ENCODE assay signal across 9 mouse cellular contexts in the genomic region with DNA sequence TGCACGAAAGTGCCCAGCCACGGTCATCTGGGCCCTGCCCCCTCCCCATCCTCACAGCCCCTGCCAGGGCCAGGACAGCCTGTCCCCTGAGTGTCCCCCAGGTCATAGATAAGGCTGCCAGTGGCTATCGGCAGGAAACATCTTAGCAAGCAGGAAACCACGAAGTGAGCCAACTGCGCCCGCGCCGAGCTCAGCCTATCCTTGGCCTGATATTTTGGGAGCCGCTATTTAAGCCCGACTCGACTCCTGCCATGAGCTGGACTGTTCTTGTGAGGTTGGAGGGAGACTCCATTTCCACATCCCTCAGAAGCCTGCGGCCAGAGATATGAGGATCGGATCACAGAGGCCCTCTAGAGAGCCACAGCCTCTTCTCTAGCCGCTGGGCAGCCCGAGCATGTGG. TPM values are rescaled to one million over a fixed set of nuclear protein-coding genes. Genes with fewer than 3 reads are reported as not detected.
A peak's percentile ranks its signal among the peaks of the same experiment; 100 is the strongest.
DNase-seq lines count a peak whose midpoint lies in the region; ATAC-seq and TF ChIP-seq lines count a peak whose summit lies in the region.
"Had no signal": no experiment of that assay in that cellular context is flagged by ENCODE, and none has a peak within 500 bp of the region (broad histone marks: within the 10 kb centered on the region; RNA-seq: fewer than 3 reads in every experiment).

No protein-coding gene starts in this region.

- no peaks in the 10 kb centered on the region for H3K4me1 ChIP-seq in forebrain, postnatal 0 days (ENCODE audit: insufficient read depth)
- H3K4me1 ChIP-seq in forebrain, embryonic 12.5 days = no peaks in the 10 kb centered on the region
- H3K4me1 ChIP-seq in lung, embryonic 15.5 days = no peaks in the 10 kb centered on the region

- intact Hi-C loops in gastrocnemius, postnatal 36 days (cut with DNase I) = no loop called here

- H3K27me3 ChIP-seq in forebrain, postnatal 0 days (ENCODE audit: insufficient read depth, low read length) = no peaks in the 10 kb centered on the region
- H3K27me3 ChIP-seq in forebrain, embryonic 12.5 days = no peaks in the 10 kb centered on the region; the same call in none of the 2 replicates
- no peaks in the 10 kb centered on the region for H3K27me3 ChIP-seq in lung, embryonic 15.5 days

- ATAC-seq in forebrain, postnatal 0 days = no peak
- no peak for ATAC-seq in forebrain, embryonic 12.5 days (ENCODE audit: low FRiP score)
- ATAC-seq in lung, embryonic 15.5 days (ENCODE audit: borderline replicate concordance, extremely low read depth, low FRiP score, low TSS enrichment) = peak; percentile 79; the same call in 1 of the 2 replicates

- H3K36me3 ChIP-seq in forebrain, postnatal 0 days (ENCODE audit: insufficient read depth) = no peaks in the 10 kb centered on the region
- no peaks in the 10 kb centered on the region for H3K36me3 ChIP-seq in forebrain, embryonic 12.5 days (replicated peaks)
- no peaks in the 10 kb centered on the region for H3K36me3 ChIP-seq in lung, embryonic 15.5 days

- H3K27ac ChIP-seq in forebrain, postnatal 0 days (ENCODE audit: low read depth, low read length) = 0 out of 2 replicates have a peak overlapping the region, but pooled peaks have one; percentile 21
- H3K27ac ChIP-seq in forebrain, embryonic 12.5 days = no peak overlapping the region
- H3K27ac ChIP-seq in lung, embryonic 15.5 days = peak overlapping the region; percentile 92

- no peak for TF ChIP-seq CTCF in forebrain, postnatal 0 days (IDR thresholded peaks at IDR 0.05; ENCODE audit: low read depth)

- WGBS in forebrain, postnatal 0 days = 90% methylated on average over 15 of the region's 15 CpGs
- 94% methylated on average over 15 of the region's 15 CpGs for WGBS in forebrain, embryonic 12.5 days
- WGBS in lung, embryonic 15.5 days = 63% methylated on average over 15 of the region's 15 CpGs

- no peaks in the 10 kb centered on the region for H3K9me3 ChIP-seq in forebrain, postnatal 0 days (ENCODE audit: low read length)
- no peaks in the 10 kb centered on the region for H3K9me3 ChIP-seq in forebrain, embryonic 12.5 days
- no peaks in the 10 kb centered on the region for H3K9me3 ChIP-seq in lung, embryonic 15.5 days

- H3K9ac ChIP-seq in forebrain, postnatal 0 days = no peak overlapping the region
- H3K9ac ChIP-seq in forebrain, embryonic 12.5 days = no peak overlapping the region
- no peak overlapping the region for H3K9ac ChIP-seq in lung, embryonic 15.5 days

- DNase-seq in forebrain, postnatal 0 days = no peak
- DNase-seq in adrenal gland, adult 8-10 months = peak; percentile 79
- DNase-seq in gastrocnemius, postnatal 36 days = peak; percentile 55 to 70
- DNase-seq in kidney, adult 18-20 months = peak; percentile 67
- peak; percentile 69 to 82 for DNase-seq in spleen, postnatal 4 days (ENCODE audit: low spot score in 2 of 2)
- no peak for DNase-seq in T-cell, adult 2 months (ENCODE audit: low spot score)

- no peak overlapping the region for H3K4me3 ChIP-seq in forebrain, postnatal 0 days (ENCODE audit: low read depth, low read length)
- no peak overlapping the region for H3K4me3 ChIP-seq in forebrain, embryonic 12.5 days (replicated peaks)
- H3K4me3 ChIP-seq in lung, embryonic 15.5 days = no peak overlapping the region

- H3K4me2 ChIP-seq in forebrain, postnatal 0 days (ENCODE audit: low read depth) = no peak overlapping the region
- H3K4me2 ChIP-seq in forebrain, embryonic 12.5 days = no peak overlapping the region
- H3K4me2 ChIP-seq in lung, embryonic 15.5 days = no peak overlapping the region

RNA-seq across cellular contexts. Expression of a gene that starts 28.5 kb away (rescaled TPM):
- 74.8 and 76.2 TPM in 2 replicates for total RNA-seq in forebrain, postnatal 0 days (2014; rRNA removed)
- 225 and 243 TPM in 2 replicates for polyA plus RNA-seq in forebrain, postnatal 0 days (2015; fragmentation: Nextera tagmentation; extraction: Ambion mirVana)
- polyA plus RNA-seq in forebrain, embryonic 12.5 days (2016; fragmentation: Nextera tagmentation; extraction: Ambion mirVana) = 193 and 196 TPM in 2 replicates
- total RNA-seq in adrenal gland, adult 8-10 months (2022) = 10 to 100 TPM; 51.1 to 67.6 (median 57.4) TPM
- 10 to 100 TPM; 21.4 to 22.4 TPM for total RNA-seq in gastrocnemius, postnatal 36 days (2021)
- polyA plus RNA-seq in lung, embryonic 15.5 days (2015; fragmentation: Nextera tagmentation; extraction: Ambion mirVana) = 103 and 106 TPM in 2 replicates

RNA-seq across cellular contexts. Expression of a gene that starts 36.7 kb away (rescaled TPM):
- total RNA-seq in forebrain, postnatal 0 days (2014; rRNA removed) = 4.5 and 4.7 TPM in 2 replicates
- 14.9 and 15.4 TPM in 2 replicates for polyA plus RNA-seq in forebrain, postnatal 0 days (2015; fragmentation: Nextera tagmentation; extraction: Ambion mirVana)
- 34.4 and 36.6 TPM in 2 replicates for polyA plus RNA-seq in forebrain, embryonic 12.5 days (2016; fragmentation: Nextera tagmentation; extraction: Ambion mirVana)
- total RNA-seq in adrenal gland, adult 8-10 months (2022) = 1 to 10 TPM; 4.5 to 9.5 (median 7.9) TPM
- total RNA-seq in gastrocnemius, postnatal 36 days (2021) = 1 to 10 TPM; 2.0 to 3.0 TPM
- polyA plus RNA-seq in lung, embryonic 15.5 days (2015; fragmentation: Nextera tagmentation; extraction: Ambion mirVana) = 33.1 and 33.8 TPM in 2 replicates

RNA-seq across cellular contexts. Expression of a gene that starts 48.8 kb away (rescaled TPM):
- 132 and 147 TPM in 2 replicates for total RNA-seq in forebrain, postnatal 0 days (2014; rRNA removed)
- 107 and 108 TPM in 2 replicates for polyA plus RNA-seq in forebrain, postnatal 0 days (2015; fragmentation: Nextera tagmentation; extraction: Ambion mirVana)
- 78.2 and 87.0 TPM in 2 replicates for polyA plus RNA-seq in forebrain, embryonic 12.5 days (2016; fragmentation: Nextera tagmentation; extraction: Ambion mirVana)
- 10 to 100 TPM; 57.8 to 69.3 (median 65.2) TPM for total RNA-seq in adrenal gland, adult 8-10 months (2022)
- total RNA-seq in gastrocnemius, postnatal 36 days (2021) = 1 to 10 TPM; 8.3 to 8.6 TPM
- polyA plus RNA-seq in lung, embryonic 15.5 days (2015; fragmentation: Nextera tagmentation; extraction: Ambion mirVana) = 71.6 and 77.4 TPM in 2 replicates

RNA-seq across cellular contexts. Expression of a gene that starts 50.5 kb away (rescaled TPM):
- 3.8 and 4.0 TPM in 2 replicates for total RNA-seq in forebrain, postnatal 0 days (2014; rRNA removed)
- 9.5 and 10.1 TPM in 2 replicates for polyA plus RNA-seq in forebrain, postnatal 0 days (2015; fragmentation: Nextera tagmentation; extraction: Ambion mirVana)
- polyA plus RNA-seq in forebrain, embryonic 12.5 days (2016; fragmentation: Nextera tagmentation; extraction: Ambion mirVana) = 4.6 and 5.0 TPM in 2 replicates
- total RNA-seq in adrenal gland, adult 8-10 months (2022) = 10 to 100 TPM; 30.7 to 44.2 (median 36.5) TPM
- total RNA-seq in gastrocnemius, postnatal 36 days (2021) = 10 to 100 TPM in 1 of 2 experiments, 1 to 10 TPM in 1; 9.3 to 26.4 TPM
- 13.3 and 14.0 TPM in 2 replicates for polyA plus RNA-seq in lung, embryonic 15.5 days (2015; fragmentation: Nextera tagmentation; extraction: Ambion mirVana)

RNA-seq across cellular contexts. Expression of a gene that starts 54.9 kb away (rescaled TPM):
- total RNA-seq in forebrain, postnatal 0 days (2014; rRNA removed) = not detected in 2 replicates
- polyA plus RNA-seq in forebrain, postnatal 0 days (2015; fragmentation: Nextera tagmentation; extraction: Ambion mirVana) = not detected in 2 replicates
- not detected in 2 replicates for polyA plus RNA-seq in forebrain, embryonic 12.5 days (2016; fragmentation: Nextera tagmentation; extraction: Ambion mirVana)
- total RNA-seq in adrenal gland, adult 8-10 months (2022) = not detected
- total RNA-seq in gastrocnemius, postnatal 36 days (2021) = not detected
- not detected in 2 replicates for polyA plus RNA-seq in lung, embryonic 15.5 days (2015; fragmentation: Nextera tagmentation; extraction: Ambion mirVana)
- polyA plus RNA-seq: large intestine, adult 2 months had no signal

Comparison
In these comparisons a context has a peak if more than half of its experiments do, and no peak if none do; other contexts are left out.
1. DNase-seq: peak in adrenal gland, adult 8-10 months (single experiment), gastrocnemius, postnatal 36 days (2 of 2), kidney, adult 18-20 months (single experiment) and spleen, postnatal 4 days (2 of 2); none in forebrain, postnatal 0 days (single experiment) and T-cell, adult 2 months (single experiment).
2. RNA of a gene that starts 48.8 kb away (total RNA-seq): 132 to 147 TPM in forebrain, postnatal 0 days and 57.8 to 69.3 TPM in adrenal gland, adult 8-10 months; 8.3 to 8.6 TPM in gastrocnemius, postnatal 36 days; every median in the first group is over 4 times any median in the second.